Mouse (Mus musculus) kidney, postnatal 0 days (tissue): ENCODE measurements around the gene Kcna2. TPM values are rescaled to one million over a fixed set of nuclear protein-coding genes. Genes with fewer than 3 reads are reported as not detected.

Experiments
- ATAC-seq: fragments of 200-750 bp; cut with Nextera tagmentation; replicated peaks from 2 replicates; pipeline ENCODE4 v1.8.0; 2017; ENCODE audit warnings: low read depth, moderate number of reproducible peaks, moderate TSS enrichment, moderate library complexity; ENCODE audit not compliant: low FRiP score
- DNase-seq: peaks from one replicate; pipeline ENCODE4 v3.0.0-alpha.2; 2016; ENCODE audit warnings: low spot score
- H3K27ac ChIP-seq: fragments of 300-500 bp; sonication (generic); 2 replicates; pipeline ENCODE4 v1.5.1; 2014; ENCODE audit warnings: mild to moderate bottlenecking
- H3K27me3 ChIP-seq: fragments of 300-500 bp; sonication (generic); 2 replicates; pipeline ENCODE4 v1.6.1; 2014; ENCODE audit warnings: low read length, mixed read lengths; ENCODE audit not compliant: insufficient read depth
- H3K36me3 ChIP-seq: fragments of 300-500 bp; sonication (generic); 2 replicates; pipeline ENCODE4 v1.6.1; 2014; ENCODE audit warnings: low read length, mixed read lengths; ENCODE audit not compliant: insufficient read depth
- H3K4me1 ChIP-seq: fragments of 300-500 bp; sonication (generic); replicated peaks from 2 replicates; pipeline ENCODE4 v1.6.1; 2014; ENCODE audit warnings: antibody characterized with exemption, low read length, mixed read lengths; ENCODE audit not compliant: insufficient read depth
- H3K4me2 ChIP-seq: fragments of 300-500 bp; sonication (generic); 2 replicates; pipeline ENCODE4 v1.6.1; 2014; ENCODE audit warnings: mild to moderate bottlenecking, low read length, moderate library complexity, mixed read lengths
- H3K4me3 ChIP-seq: fragments of 300-500 bp; sonication (generic); replicated peaks from 2 replicates; pipeline ENCODE4 v1.5.1; 2014; ENCODE audit warnings: low read depth, low read length
- H3K9ac ChIP-seq: fragments of 300-500 bp; sonication (generic); 2 replicates; pipeline ENCODE4 v1.6.1; 2014; ENCODE audit warnings: low read depth, low read length
- H3K9me3 ChIP-seq: fragments of 300-500 bp; sonication (generic); replicated peaks from 2 replicates; pipeline ENCODE4 v1.6.1; 2016; ENCODE audit warnings: low read length, inconsistent platforms, mixed read lengths
- CTCF ChIP-seq: IDR thresholded peaks from 2 replicates; pipeline ENCODE4 v1.5.1; 2016; ENCODE audit warnings: antibody characterized with exemption, low read depth, mild to moderate bottlenecking, moderate library complexity
- WGBS: fragments of 180-500 bp; shearing (Covaris S2); extraction: QIAGEN DNeasy Blood & Tissue Kit; methylation state at CpG from one replicate; pipeline ENCODE4 v1.1.7; 2014; 5-methylcytosine and 5-hydroxymethylcytosine counted together
- polyA plus RNA-seq: library from polyadenylated mRNA; unstranded; fragments of >200 nt; fragmentation: Nextera tagmentation; extraction: Ambion mirVana; gene quantifications from 2 replicates; pipeline ENCODE4 v1.2.1, GENCODE M21; 2015

Kcna2 gene
- polyA plus RNA-seq, 1 experiment from 2014 or later, result 0.03 TPM

- Histone ChIP-seq H3K9ac (no peak overlapping the region), H3K27ac (no peak overlapping the region), H3K4me1 (peaks cover 4% of the 10 kb centered on the region; the same call in 1 of the 2 replicates), H3K4me3 (no peak overlapping the region), H3K27me3 (peaks cover 23% of the 10 kb centered on the region), H3K9me3 (no peaks in the 10 kb centered on the region), H3K36me3 (no peaks in the 10 kb centered on the region), H3K4me2 (no peak overlapping the region)
- TF ChIP-seq CTCF, result no peak
- no peak for DNase-seq
- 55% methylated on average over 2 of the region's 2 CpGs for WGBS
- ATAC-seq, result no peak
Measured at GRCm38 (mm10) chr3:107099866-107100265, 1.1 kb upstream of the Kcna2 start.

GRCm38 (mm10) chr3:107101456-107101786 is 475 bp downstream of the Kcna2 start:
- Histone ChIP-seq H3K4me2 (peak overlapping the region; percentile 85), H3K27ac (no peak overlapping the region), H3K4me1 (peaks cover 4% of the 10 kb centered on the region; the same call in 1 of the 2 replicates), H3K36me3 (no peaks in the 10 kb centered on the region), H3K9me3 (no peaks in the 10 kb centered on the region), H3K27me3 (peaks cover 23% of the 10 kb centered on the region), H3K4me3 (peak overlapping the region; percentile 46), H3K9ac (0 out of 2 replicates have a peak overlapping the region, but pooled peaks have one; percentile 49)
- DNase-seq, result no peak
- TF ChIP-seq CTCF, result no peak
- no peak for ATAC-seq
- WGBS, result 1% methylated on average over 18 of the region's 41 CpGs

GRCm38 (mm10) chr3:107101787-107102651 is 1.1 kb downstream of the Kcna2 start:
- H3K9ac ChIP-seq, result 0 out of 2 replicates have a peak overlapping the region, but pooled peaks have one; percentile 49
- peaks cover 4% of the 10 kb centered on the region; the same call in 1 of the 2 replicates for H3K4me1 ChIP-seq
- DNase-seq, result no peak
- H3K4me3 ChIP-seq, result peak overlapping the region; percentile 46
- peak; percentile 61 for ATAC-seq
- 0% methylated on average over 52 of the region's 53 CpGs for WGBS
- H3K27ac ChIP-seq, result no peak overlapping the region
- H3K9me3 ChIP-seq, result no peaks in the 10 kb centered on the region
- no peak for TF ChIP-seq CTCF
- no peaks in the 10 kb centered on the region for H3K36me3 ChIP-seq
- H3K27me3 ChIP-seq, result peaks cover 23% of the 10 kb centered on the region
- H3K4me2 ChIP-seq, result peak overlapping the region; percentile 85

- Histone ChIP-seq H3K27me3 (peaks cover 23% of the 10 kb centered on the region), H3K9me3 (no peaks in the 10 kb centered on the region), H3K27ac (no peak overlapping the region), H3K4me2 (no peak overlapping the region), H3K36me3 (no peaks in the 10 kb centered on the region), H3K4me1 (peaks cover 4% of the 10 kb centered on the region; the same call in 1 of the 2 replicates), H3K4me3 (no peak overlapping the region), H3K9ac (no peak overlapping the region)
- no peak for ATAC-seq
- 66% methylated on average over 7 of the region's 7 CpGs for WGBS
- TF ChIP-seq CTCF, result no peak
- DNase-seq, result no peak
Measured at GRCm38 (mm10) chr3:107103041-107103440, 2.1 kb downstream of the Kcna2 start.

GRCm38 (mm10) chr3:107103462-107103861 is 2.5 kb downstream of the Kcna2 start:
- 83% methylated on average over 3 of the region's 3 CpGs for WGBS
- Histone ChIP-seq H3K27me3 (peaks cover 23% of the 10 kb centered on the region), H3K4me2 (no peak overlapping the region), H3K4me3 (no peak overlapping the region), H3K36me3 (no peaks in the 10 kb centered on the region), H3K4me1 (peaks cover 4% of the 10 kb centered on the region; the same call in 1 of the 2 replicates), H3K9ac (no peak overlapping the region), H3K27ac (no peak overlapping the region), H3K9me3 (no peaks in the 10 kb centered on the region)
- no peak for TF ChIP-seq CTCF
- ATAC-seq, result no peak
- DNase-seq, result no peak

GRCm38 (mm10) chr3:107105986-107106385 is 5.0 kb downstream of the Kcna2 start:
- no peak for ATAC-seq
- no peak for TF ChIP-seq CTCF

More at GRCm38 (mm10) chr3:107105986-107106385, 5.0 kb downstream of the Kcna2 start:
- H3K4me1 ChIP-seq, result peaks cover 4% of the 10 kb centered on the region; the same call in 1 of the 2 replicates
- no peaks in the 10 kb centered on the region for H3K9me3 ChIP-seq
- no peak overlapping the region for H3K9ac ChIP-seq
- DNase-seq, result no peak
- H3K4me3 ChIP-seq, result no peak overlapping the region
- no peak overlapping the region for H3K4me2 ChIP-seq
- no peak overlapping the region for H3K27ac ChIP-seq
- peaks cover 19% of the 10 kb centered on the region for H3K27me3 ChIP-seq
- H3K36me3 ChIP-seq, result no peaks in the 10 kb centered on the region
- 82% methylated on average over 6 of the region's 6 CpGs for WGBS
